Mouse (Mus musculus): ENCODE data around the gene Irs3. TPM values are rescaled to one million over a fixed set of nuclear protein-coding genes. Genes with fewer than 3 reads are reported as not detected.

The Irs3 gene
- total and polyA plus RNA-seq, 2 experiments from 2014 or later, result 0.08 to 7.6 TPM

GRCm38 (mm10) chr5:137679726-137680125 is 34.2 kb upstream of the Irs3 start:
- no peaks in the 10 kb centered on the region; the same call in 1 of the 2 replicates for H3K36me3 ChIP-seq (replicated peaks; ENCODE audit: control insufficient read depth, insufficient read depth, low read length)
- H3K27ac ChIP-seq (ENCODE audit: low read depth), result no peak overlapping the region
- TF ChIP-seq CTCF (IDR thresholded peaks at IDR 0.05; ENCODE audit: low read depth) (no peak), EP300 (IDR thresholded peaks at IDR 0.05; ENCODE audit: low read depth) (no peak)
- H3K9me3 ChIP-seq (replicated peaks; ENCODE audit: control insufficient read depth, low read length), result no peaks in the 10 kb centered on the region
- 90% methylated on average over 4 of the region's 4 CpGs for WGBS
- H3K4me2 ChIP-seq (ENCODE audit: low read depth, low read length), result no peak overlapping the region
- ATAC-seq (ENCODE audit: insufficient read depth, low read depth) (no peak), DNase-seq (ENCODE audit: low spot score) (no peak)
- H3K4me3 ChIP-seq (ENCODE audit: low read depth, low read length), result no peak overlapping the region
- H3K4me1 ChIP-seq (ENCODE audit: control insufficient read depth, insufficient read depth), result peaks cover 11% of the 10 kb centered on the region
- no peak overlapping the region for H3K9ac ChIP-seq (replicated peaks; ENCODE audit: low read depth, low read length)
- H3K27me3 ChIP-seq (ENCODE audit: control insufficient read depth, insufficient read depth, low read length), result no peaks in the 10 kb centered on the region

GRCm38 (mm10) chr5:137678736-137679135 is 33.2 kb upstream of the Irs3 start:
- Histone ChIP-seq H3K9me3 (replicated peaks; ENCODE audit: control insufficient read depth, low read length) (no peaks in the 10 kb centered on the region), H3K36me3 (replicated peaks; ENCODE audit: control insufficient read depth, insufficient read depth, low read length) (no peaks in the 10 kb centered on the region; the same call in 1 of the 2 replicates), H3K4me2 (ENCODE audit: low read depth, low read length) (no peak overlapping the region), H3K27me3 (ENCODE audit: control insufficient read depth, insufficient read depth, low read length) (no peaks in the 10 kb centered on the region), H3K4me1 (ENCODE audit: control insufficient read depth, insufficient read depth) (peaks cover 9% of the 10 kb centered on the region), H3K27ac (ENCODE audit: low read depth) (no peak overlapping the region), H3K4me3 (ENCODE audit: low read depth, low read length) (no peak overlapping the region), H3K9ac (replicated peaks; ENCODE audit: low read depth, low read length) (no peak overlapping the region)
- DNase-seq (ENCODE audit: low spot score), result no peak
- ATAC-seq (ENCODE audit: insufficient read depth, low read depth), result no peak
- WGBS, result 90% methylated on average over 3 of the region's 3 CpGs
- no peak for TF ChIP-seq EP300 (IDR thresholded peaks at IDR 0.05; ENCODE audit: low read depth)
- no peak for TF ChIP-seq CTCF (IDR thresholded peaks at IDR 0.05; ENCODE audit: low read depth)

GRCm38 (mm10) chr5:137677859-137678258 is 32.3 kb upstream of the Irs3 start:
- Histone ChIP-seq H3K4me1 (ENCODE audit: control insufficient read depth, insufficient read depth) (0 out of 2 replicates have a peak, but pooled peaks cover under 1% of the 10 kb centered on the region), H3K9ac (replicated peaks; ENCODE audit: low read depth, low read length) (no peak overlapping the region), H3K9me3 (replicated peaks; ENCODE audit: control insufficient read depth, low read length) (no peaks in the 10 kb centered on the region), H3K27me3 (ENCODE audit: control insufficient read depth, insufficient read depth, low read length) (no peaks in the 10 kb centered on the region), H3K4me2 (ENCODE audit: low read depth, low read length) (no peak overlapping the region), H3K4me3 (ENCODE audit: low read depth, low read length) (no peak overlapping the region), H3K36me3 (replicated peaks; ENCODE audit: control insufficient read depth, insufficient read depth, low read length) (no peaks in the 10 kb centered on the region; the same call in 1 of the 2 replicates), H3K27ac (ENCODE audit: low read depth) (no peak overlapping the region)
- ATAC-seq (ENCODE audit: insufficient read depth, low read depth) (no peak), DNase-seq (ENCODE audit: low spot score) (no peak)
- WGBS, result 88% methylated on average over 8 of the region's 8 CpGs
- TF ChIP-seq EP300 (IDR thresholded peaks at IDR 0.05; ENCODE audit: low read depth), result no peak
- no peak for TF ChIP-seq CTCF (IDR thresholded peaks at IDR 0.05; ENCODE audit: low read depth)

GRCm38 (mm10) chr5:137674786-137675185 is 29.3 kb upstream of the Irs3 start:
- Histone ChIP-seq H3K27ac (ENCODE audit: low read depth) (no peak overlapping the region), H3K4me3 (ENCODE audit: low read depth, low read length) (no peak overlapping the region), H3K4me1 (ENCODE audit: control insufficient read depth, insufficient read depth) (peaks cover 15% of the 10 kb centered on the region), H3K9ac (replicated peaks; ENCODE audit: low read depth, low read length) (no peak overlapping the region), H3K27me3 (ENCODE audit: control insufficient read depth, insufficient read depth, low read length) (no peaks in the 10 kb centered on the region), H3K4me2 (ENCODE audit: low read depth, low read length) (no peak overlapping the region), H3K36me3 (replicated peaks; ENCODE audit: control insufficient read depth, insufficient read depth, low read length) (no peaks in the 10 kb centered on the region), H3K9me3 (replicated peaks; ENCODE audit: control insufficient read depth, low read length) (no peaks in the 10 kb centered on the region)
- ATAC-seq (ENCODE audit: insufficient read depth, low read depth) (no peak), DNase-seq (ENCODE audit: low spot score) (no peak)
- 94% methylated on average over 8 of the region's 8 CpGs for WGBS
- TF ChIP-seq EP300 (IDR thresholded peaks at IDR 0.05; ENCODE audit: low read depth) (no peak), CTCF (IDR thresholded peaks at IDR 0.05; ENCODE audit: low read depth) (no peak)

- 66% methylated on average over 6 of the region's 6 CpGs for WGBS
- Histone ChIP-seq H3K4me3 (ENCODE audit: low read depth, low read length) (no peak overlapping the region), H3K27ac (ENCODE audit: low read depth) (peak overlapping the region; percentile 96), H3K9me3 (replicated peaks; ENCODE audit: control insufficient read depth, low read length) (no peaks in the 10 kb centered on the region), H3K4me1 (ENCODE audit: control insufficient read depth, insufficient read depth) (peaks cover 15% of the 10 kb centered on the region), H3K27me3 (ENCODE audit: control insufficient read depth, insufficient read depth, low read length) (no peaks in the 10 kb centered on the region), H3K4me2 (ENCODE audit: low read depth, low read length) (no peak overlapping the region), H3K9ac (replicated peaks; ENCODE audit: low read depth, low read length) (no peak overlapping the region), H3K36me3 (replicated peaks; ENCODE audit: control insufficient read depth, insufficient read depth, low read length) (no peaks in the 10 kb centered on the region)
- ATAC-seq (ENCODE audit: insufficient read depth, low read depth), result no peak
- DNase-seq (ENCODE audit: low spot score), result no peak
- TF ChIP-seq EP300 (IDR thresholded peaks at IDR 0.05; ENCODE audit: low read depth) (no peak), CTCF (IDR thresholded peaks at IDR 0.05; ENCODE audit: low read depth) (no peak)
These were observed 27.5 kb upstream of the Irs3 start for GRCm38 (mm10) chr5:137673015-137673414.

GRCm38 (mm10) chr5:137672361-137672760 is 26.8 kb upstream of the Irs3 start:
- H3K4me2 ChIP-seq (ENCODE audit: low read depth, low read length), result no peak overlapping the region
- H3K4me1 ChIP-seq (ENCODE audit: control insufficient read depth, insufficient read depth), result peaks cover 15% of the 10 kb centered on the region
- H3K9me3 ChIP-seq (replicated peaks; ENCODE audit: control insufficient read depth, low read length), result no peaks in the 10 kb centered on the region
- no peaks in the 10 kb centered on the region for H3K27me3 ChIP-seq (ENCODE audit: control insufficient read depth, insufficient read depth, low read length)
- ATAC-seq (ENCODE audit: insufficient read depth, low read depth) (no peak), DNase-seq (ENCODE audit: low spot score) (no peak)
- H3K27ac ChIP-seq (ENCODE audit: low read depth), result peak overlapping the region; percentile 96
- 68% methylated on average over 5 of the region's 5 CpGs for WGBS
- H3K9ac ChIP-seq (replicated peaks; ENCODE audit: low read depth, low read length), result no peak overlapping the region
- H3K4me3 ChIP-seq (ENCODE audit: low read depth, low read length), result no peak overlapping the region
- no peak for TF ChIP-seq EP300 (IDR thresholded peaks at IDR 0.05; ENCODE audit: low read depth)
- H3K36me3 ChIP-seq (replicated peaks; ENCODE audit: control insufficient read depth, insufficient read depth, low read length), result 0 out of 2 replicates have a peak, but pooled peaks cover 3% of the 10 kb centered on the region
